Mouse (Mus musculus) limb, embryonic 12.5 days (tissue): ENCODE measurements around the gene Tmc8. TPM values are rescaled to one million over a fixed set of nuclear protein-coding genes. Genes with fewer than 3 reads are reported as not detected.
"Not testable (repeated sequence)": the region's sequence is repeated elsewhere in the genome, so short reads cannot be mapped to it uniquely, and the experiment has no call there.

ENCODE experiments used
- ATAC-seq: fragments of 200-750 bp; cut with Nextera tagmentation; 2 replicates; pipeline ENCODE4 v1.8.0; 2017; ENCODE audit warnings: low read depth, moderate TSS enrichment; ENCODE audit not compliant: insufficient number of reproducible peaks, insufficient read depth, low FRiP score, low TSS enrichment
- H3K27ac ChIP-seq: fragments of 300-500 bp; sonication (generic); 2 replicates; pipeline ENCODE4 v1.5.1; 2016; ENCODE audit warnings: mild to moderate bottlenecking, moderate library complexity
- H3K27me3 ChIP-seq: fragments of 300-500 bp; sonication (generic); 2 replicates; pipeline ENCODE4 v1.6.1; 2016; ENCODE audit warnings: mild to moderate bottlenecking, moderate library complexity
- H3K36me3 ChIP-seq: fragments of 300-500 bp; sonication (generic); 2 replicates; pipeline ENCODE4 v1.6.1; 2016; ENCODE audit warnings: mild to moderate bottlenecking, moderate library complexity
- H3K4me1 ChIP-seq: fragments of 300-500 bp; sonication (generic); replicated peaks from 2 replicates; pipeline ENCODE4 v1.6.1; 2016
- H3K4me2 ChIP-seq: fragments of 300-500 bp; sonication (generic); 2 replicates; pipeline ENCODE4 v1.6.1; 2016; ENCODE audit warnings: mild to moderate bottlenecking, moderate library complexity
- H3K4me3 ChIP-seq: fragments of 300-500 bp; sonication (generic); replicated peaks from 2 replicates; pipeline ENCODE4 v1.5.1; 2016; ENCODE audit warnings: mild to moderate bottlenecking
- H3K9ac ChIP-seq: fragments of 300-500 bp; sonication (generic); replicated peaks from 2 replicates; pipeline ENCODE4 v1.6.1; 2016; ENCODE audit warnings: mild to moderate bottlenecking, moderate library complexity
- H3K9me3 ChIP-seq: fragments of 300-500 bp; sonication (generic); 2 replicates; pipeline ENCODE4 v1.6.1; 2016; ENCODE audit warnings: mild to moderate bottlenecking, moderate library complexity
- WGBS: fragments of 180-500 bp; shearing (Covaris S2); methylation state at CpG from one replicate; pipeline ENCODE4 v1.1.7; 2016; 5-methylcytosine and 5-hydroxymethylcytosine counted together
- polyA plus RNA-seq: library from polyadenylated mRNA; unstranded; fragments of >200 nt; fragmentation: Nextera tagmentation; extraction: Ambion mirVana; gene quantifications from 2 replicates; pipeline ENCODE4 v1.2.1, GENCODE M21; 2016

Gene Tmc8
- polyA plus RNA-seq, 1 experiment from 2014 or later = 0.53 TPM

DNA sequence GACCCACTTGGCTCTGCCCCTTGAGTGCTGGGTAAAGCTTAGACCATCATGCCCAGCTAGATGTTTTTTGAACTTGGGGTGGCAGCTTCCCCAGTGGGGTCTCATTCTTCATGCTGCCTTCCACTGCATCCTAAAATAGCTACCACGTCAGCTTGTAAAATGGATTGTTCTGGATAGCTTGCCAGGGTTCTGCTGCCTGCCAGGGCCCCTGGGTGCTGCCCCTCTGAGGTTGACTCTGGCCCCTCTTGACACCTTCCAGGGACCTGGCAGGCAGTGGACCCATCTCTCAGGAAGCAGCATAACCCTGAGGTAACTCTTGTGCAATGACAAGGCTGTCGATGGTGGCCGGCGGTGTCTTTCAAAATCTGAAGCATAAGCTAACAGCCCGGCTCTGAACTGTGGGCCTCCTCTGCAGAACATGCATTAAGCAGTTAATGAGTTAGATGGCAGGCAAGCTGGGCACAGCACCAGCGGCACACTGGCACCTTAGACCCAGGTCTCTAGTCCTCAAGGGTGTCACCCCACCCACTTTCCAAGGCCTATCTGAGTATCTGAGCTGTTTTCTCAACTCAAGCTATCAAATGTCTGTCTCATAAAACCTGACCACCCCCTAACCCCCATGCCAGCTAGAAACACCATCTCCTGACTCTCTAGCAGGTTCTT, 33.0 kb downstream of the Tmc8 start:
- ATAC-seq = no peak
- Histone ChIP-seq H3K27me3 (no peaks in the 10 kb centered on the region), H3K9me3 (no peaks in the 10 kb centered on the region)

DNA sequence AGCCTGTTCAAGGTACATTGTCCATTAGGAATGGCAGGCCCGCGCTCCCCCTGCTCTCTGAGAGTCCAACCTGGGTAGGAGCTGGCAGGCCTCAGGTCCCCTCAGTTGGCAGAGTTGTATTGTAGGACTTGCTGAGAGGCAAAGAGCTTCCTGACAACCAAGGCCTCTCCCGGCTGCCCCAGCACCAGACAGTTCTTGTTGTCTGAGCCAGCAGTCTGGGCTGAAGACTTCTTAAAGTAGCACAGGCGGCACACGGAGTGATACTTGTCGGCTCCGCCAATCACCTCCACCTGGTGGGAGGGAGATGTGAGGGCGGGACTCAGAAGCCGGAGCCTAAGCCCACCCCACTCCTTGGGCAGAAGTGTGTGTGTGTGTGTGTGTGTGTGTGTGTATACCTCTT, 34.0 kb downstream of the Tmc8 start:
- H3K27ac ChIP-seq, H3K9me3 ChIP-seq, H3K27me3 ChIP-seq, ATAC-seq, H3K4me1 ChIP-seq, H3K4me2 ChIP-seq, H3K4me3 ChIP-seq, H3K9ac ChIP-seq: not testable (repeated sequence)
- peaks cover 91% of the 10 kb centered on the region for H3K36me3 ChIP-seq
- 79% methylated on average over 9 of the region's 9 CpGs for WGBS

More for the DNA sequence above, 33.0 kb downstream of the Tmc8 start:
- Histone ChIP-seq H3K27ac (no peak overlapping the region), H3K4me1 (peaks cover 20% of the 10 kb centered on the region), H3K9ac (no peak overlapping the region), H3K4me2 (no peak overlapping the region), H3K4me3 (no peak overlapping the region), H3K36me3 (peaks cover 81% of the 10 kb centered on the region)
- 95% methylated on average over 6 of the region's 6 CpGs for WGBS

DNA sequence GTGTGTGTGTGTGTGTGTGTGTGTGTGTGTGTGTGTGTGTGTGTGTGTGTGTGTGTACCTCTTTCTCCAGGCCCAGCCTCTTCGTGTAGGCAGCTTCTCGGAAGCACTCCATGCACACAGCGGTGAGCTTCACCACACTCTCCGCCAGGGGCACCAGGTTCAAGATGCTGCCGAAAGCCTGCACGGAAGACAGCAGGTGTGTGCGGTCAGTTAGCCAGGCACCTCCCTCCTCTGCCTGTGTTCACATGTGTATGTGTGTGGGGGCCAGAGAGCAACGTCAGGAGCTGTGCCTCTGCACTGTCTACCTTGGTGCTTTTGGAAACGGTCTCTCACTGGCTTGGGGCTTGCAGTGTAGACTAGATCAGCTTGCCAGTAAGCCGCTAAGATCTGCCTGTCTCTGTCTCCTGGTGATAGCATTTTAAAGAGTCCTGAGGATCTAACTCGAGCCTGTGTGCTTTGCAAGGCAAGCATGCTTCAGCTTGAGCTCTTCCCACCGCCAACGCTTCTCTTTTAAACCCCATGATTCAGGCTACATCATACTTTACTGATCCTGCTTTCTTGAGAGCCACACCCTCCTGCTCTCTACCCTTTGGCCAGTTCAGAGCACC, 34.6 kb downstream of the Tmc8 start:
- peaks cover 98% of the 10 kb centered on the region for H3K36me3 ChIP-seq

DNA sequence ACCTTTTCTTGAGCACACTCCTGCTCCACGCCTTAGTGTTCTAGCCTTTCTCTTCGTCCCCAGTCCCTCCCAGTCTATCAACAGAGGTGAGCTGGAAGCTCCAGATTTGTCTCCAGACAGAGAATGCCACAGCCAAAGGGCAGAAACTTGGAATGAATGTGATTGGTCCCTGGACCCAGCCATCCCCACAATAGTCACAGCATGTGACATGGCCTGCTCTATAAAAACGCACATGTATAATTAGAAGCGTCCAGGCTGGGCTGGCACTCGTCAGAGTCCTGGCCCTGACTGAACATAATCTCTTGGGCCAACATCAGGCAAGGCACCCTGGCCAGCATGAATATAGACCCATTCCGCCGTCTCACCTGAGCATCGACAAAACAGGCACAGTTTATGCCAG, 37.2 kb downstream of the Tmc8 start:
- no peaks in the 10 kb centered on the region for H3K27me3 ChIP-seq
- peaks cover 6% of the 10 kb centered on the region for H3K4me1 ChIP-seq
- 65% methylated on average over 8 of the region's 8 CpGs for WGBS
- H3K36me3 ChIP-seq = peaks cover 100% of the 10 kb centered on the region
- H3K4me3 ChIP-seq = no peak overlapping the region
- no peak overlapping the region for H3K4me2 ChIP-seq
- H3K27ac ChIP-seq = no peak overlapping the region
- ATAC-seq = no peak
- no peak overlapping the region for H3K9ac ChIP-seq
- no peaks in the 10 kb centered on the region for H3K9me3 ChIP-seq

More for the DNA sequence above, 34.6 kb downstream of the Tmc8 start:
- no peak for ATAC-seq
- Histone ChIP-seq H3K4me2 (no peak overlapping the region), H3K27ac (no peak overlapping the region), H3K27me3 (no peaks in the 10 kb centered on the region), H3K4me1 (peaks cover 4% of the 10 kb centered on the region; the same call in 1 of the 2 replicates), H3K9me3 (no peaks in the 10 kb centered on the region), H3K4me3 (no peak overlapping the region), H3K9ac (no peak overlapping the region)
- 85% methylated on average over 13 of the region's 13 CpGs for WGBS

DNA sequence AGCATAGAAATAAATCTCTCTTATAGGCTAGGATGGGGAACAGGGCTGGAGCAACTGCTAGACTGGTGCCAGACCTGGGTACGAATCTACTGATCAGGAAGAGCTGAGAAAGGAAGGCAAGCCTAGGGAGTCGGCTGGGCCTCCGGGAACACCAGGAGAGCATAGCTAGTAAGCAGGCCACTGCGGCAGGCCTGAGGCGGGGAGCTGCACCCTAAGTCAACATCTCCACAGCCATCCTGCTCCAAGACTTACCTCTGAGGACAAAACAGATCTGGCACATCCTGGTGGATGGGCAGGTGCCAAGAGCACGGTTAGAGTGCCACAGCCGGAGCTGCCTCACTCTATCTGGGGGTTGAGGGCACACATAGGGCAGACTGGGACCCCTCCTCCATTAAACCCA, 38.3 kb downstream of the Tmc8 start:
- no peaks in the 10 kb centered on the region for H3K27me3 ChIP-seq
- H3K9ac ChIP-seq = no peak overlapping the region
- H3K4me3 ChIP-seq = no peak overlapping the region
- 96% methylated on average over 7 of the region's 7 CpGs for whole genome bisulfite sequencing
- no peak for ATAC-seq
- H3K36me3 ChIP-seq = peaks cover 89% of the 10 kb centered on the region
- peaks cover 13% of the 10 kb centered on the region for H3K4me1 ChIP-seq
- H3K9me3 ChIP-seq = no peaks in the 10 kb centered on the region
- H3K4me2 ChIP-seq = no peak overlapping the region
- H3K27ac ChIP-seq = no peak overlapping the region

DNA sequence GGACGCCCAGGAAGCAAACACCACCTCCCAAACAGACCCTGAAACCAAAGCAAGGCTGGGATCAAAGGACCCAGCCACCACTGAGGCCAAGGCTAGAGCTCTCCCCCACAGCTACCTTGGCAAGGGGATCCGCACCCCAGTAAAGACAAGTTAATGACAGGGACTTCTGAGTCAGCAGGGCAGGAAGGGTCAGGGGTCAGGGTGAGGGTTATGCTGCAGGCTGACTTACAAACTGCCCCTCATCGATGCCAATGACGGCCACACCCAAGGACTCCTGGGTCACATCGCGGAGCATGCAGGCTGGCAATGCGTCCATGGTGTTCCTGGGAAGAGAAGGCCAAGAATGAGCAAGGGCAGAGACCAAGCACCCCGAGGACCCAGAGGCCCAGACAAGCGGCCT, 40.0 kb downstream of the Tmc8 start:
- 91% methylated on average over 9 of the region's 9 CpGs for WGBS
- Histone ChIP-seq H3K27me3 (no peaks in the 10 kb centered on the region), H3K9me3 (no peaks in the 10 kb centered on the region), H3K36me3 (peaks cover 72% of the 10 kb centered on the region), H3K9ac (no peak overlapping the region), H3K4me2 (no peak overlapping the region), H3K4me1 (peaks cover 22% of the 10 kb centered on the region), H3K27ac (no peak overlapping the region), H3K4me3 (no peak overlapping the region)
- ATAC-seq = no peak

DNA sequence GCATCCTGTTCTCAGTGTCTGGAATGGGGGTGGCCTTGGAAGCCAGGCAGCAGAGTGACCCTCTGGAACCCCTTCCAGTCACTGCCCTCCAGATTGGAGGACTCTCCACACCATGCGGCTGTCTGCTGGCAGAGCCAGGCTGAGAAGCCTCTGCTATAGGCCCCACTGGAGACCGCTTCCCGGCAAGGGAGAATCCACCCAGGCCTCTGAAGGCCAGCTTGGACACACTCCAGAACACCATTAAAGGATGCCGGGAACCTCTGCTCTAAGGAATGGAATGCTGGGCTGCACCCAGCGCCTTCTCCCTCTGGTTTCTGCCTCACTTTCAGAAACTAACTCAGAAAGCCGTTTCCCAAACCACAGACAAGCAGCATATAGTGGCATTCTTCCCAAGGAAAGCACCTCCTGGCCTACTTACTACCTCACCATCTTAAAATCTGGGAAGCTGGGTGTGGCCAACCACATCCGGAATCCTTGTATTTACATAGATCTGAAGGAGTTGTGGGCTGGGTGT, 40.9 kb downstream of the Tmc8 start:
- peaks cover 31% of the 10 kb centered on the region for H3K4me1 ChIP-seq
- H3K9ac ChIP-seq = no peak overlapping the region
- no peak overlapping the region for H3K4me2 ChIP-seq
- WGBS = 90% methylated on average over 7 of the region's 7 CpGs
- no peaks in the 10 kb centered on the region for H3K9me3 ChIP-seq
- ATAC-seq = no peak
- no peak overlapping the region for H3K4me3 ChIP-seq
- H3K27ac ChIP-seq = no peak overlapping the region
- peaks cover 63% of the 10 kb centered on the region for H3K36me3 ChIP-seq
- no peaks in the 10 kb centered on the region for H3K27me3 ChIP-seq

DNA sequence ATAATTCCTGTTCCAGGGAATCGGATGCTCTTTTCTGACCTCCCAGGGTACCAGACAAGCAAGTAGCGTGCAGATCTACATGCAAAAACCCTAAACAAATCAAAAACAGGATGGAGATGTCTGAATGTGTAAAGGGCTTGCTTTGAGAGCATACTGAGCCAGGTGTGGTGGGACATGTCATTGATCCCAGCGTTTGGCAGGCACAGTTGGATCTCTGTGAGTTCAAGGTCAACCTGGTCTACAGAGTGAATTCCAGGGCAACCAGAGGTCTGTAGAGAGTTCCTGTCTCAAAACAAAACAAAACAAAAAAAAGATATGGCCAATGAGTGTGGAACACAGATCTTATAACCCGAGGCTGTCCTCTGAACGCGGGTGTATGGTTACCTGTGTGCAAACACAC, 41.5 kb downstream of the Tmc8 start:
- peaks cover 37% of the 10 kb centered on the region for H3K4me1 ChIP-seq
- H3K27me3 ChIP-seq = no peaks in the 10 kb centered on the region
- peaks cover 57% of the 10 kb centered on the region for H3K36me3 ChIP-seq
- no peak overlapping the region for H3K27ac ChIP-seq
- H3K9ac ChIP-seq = no peak overlapping the region
- no peak overlapping the region for H3K4me2 ChIP-seq
- 93% methylated on average over 6 of the region's 6 CpGs for WGBS
- no peak overlapping the region for H3K4me3 ChIP-seq
- H3K9me3 ChIP-seq = no peaks in the 10 kb centered on the region
- no peak for ATAC-seq

DNA sequence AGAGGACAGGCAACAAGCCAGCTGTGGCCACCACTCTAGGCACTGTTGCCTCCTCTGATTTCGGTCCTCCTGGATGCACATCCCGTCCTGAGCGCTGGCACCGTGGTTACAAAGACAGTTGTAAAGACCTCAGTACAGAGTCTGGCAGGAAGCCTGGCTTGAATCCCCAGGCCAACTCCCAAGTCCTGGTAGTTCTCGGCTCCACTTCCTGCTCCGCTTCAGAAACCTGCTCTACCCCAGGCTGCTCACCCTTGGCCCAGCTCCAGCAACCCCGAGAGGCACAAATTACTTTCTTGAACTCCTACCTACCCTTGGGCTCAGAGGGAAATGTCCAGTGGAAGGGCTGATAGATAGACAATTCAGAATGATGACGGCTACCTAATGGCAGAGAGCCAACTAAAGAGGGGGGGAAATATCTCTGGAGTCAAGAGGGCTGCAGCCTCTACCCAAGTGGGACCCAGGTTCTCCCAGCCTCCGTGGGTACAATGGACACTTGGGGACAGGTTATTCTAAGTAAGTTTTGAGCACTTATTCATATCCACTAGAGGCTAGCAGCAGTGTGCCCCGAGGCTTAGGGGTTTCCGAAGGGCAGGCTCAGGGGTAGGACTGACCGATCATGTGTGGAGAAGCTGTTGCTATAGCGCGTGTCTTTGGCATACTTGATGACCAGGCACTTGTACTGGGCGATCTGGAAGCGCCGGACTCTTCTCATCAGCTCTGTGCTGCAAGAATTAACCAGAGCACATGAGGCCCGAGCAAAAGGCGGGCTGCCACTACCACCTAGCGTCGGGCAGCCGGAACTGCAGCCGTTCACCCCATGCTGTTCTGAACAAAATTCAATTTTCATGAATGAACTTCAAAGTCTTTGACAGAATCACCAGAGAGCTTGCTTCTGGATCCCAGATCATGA, 42.4 kb downstream of the Tmc8 start:
- Histone ChIP-seq H3K27ac (peak overlapping the region; percentile 97; the same call in 1 of the 2 replicates), H3K9me3 (no peaks in the 10 kb centered on the region), H3K36me3 (peaks cover 48% of the 10 kb centered on the region), H3K4me2 (peak overlapping the region; percentile 82), H3K4me1 (peaks cover 40% of the 10 kb centered on the region), H3K4me3 (peak overlapping the region; percentile 55), H3K9ac (peak overlapping the region; percentile 65), H3K27me3 (no peaks in the 10 kb centered on the region)
- no peak for ATAC-seq
- WGBS = 28% methylated on average over 23 of the region's 23 CpGs

DNA sequence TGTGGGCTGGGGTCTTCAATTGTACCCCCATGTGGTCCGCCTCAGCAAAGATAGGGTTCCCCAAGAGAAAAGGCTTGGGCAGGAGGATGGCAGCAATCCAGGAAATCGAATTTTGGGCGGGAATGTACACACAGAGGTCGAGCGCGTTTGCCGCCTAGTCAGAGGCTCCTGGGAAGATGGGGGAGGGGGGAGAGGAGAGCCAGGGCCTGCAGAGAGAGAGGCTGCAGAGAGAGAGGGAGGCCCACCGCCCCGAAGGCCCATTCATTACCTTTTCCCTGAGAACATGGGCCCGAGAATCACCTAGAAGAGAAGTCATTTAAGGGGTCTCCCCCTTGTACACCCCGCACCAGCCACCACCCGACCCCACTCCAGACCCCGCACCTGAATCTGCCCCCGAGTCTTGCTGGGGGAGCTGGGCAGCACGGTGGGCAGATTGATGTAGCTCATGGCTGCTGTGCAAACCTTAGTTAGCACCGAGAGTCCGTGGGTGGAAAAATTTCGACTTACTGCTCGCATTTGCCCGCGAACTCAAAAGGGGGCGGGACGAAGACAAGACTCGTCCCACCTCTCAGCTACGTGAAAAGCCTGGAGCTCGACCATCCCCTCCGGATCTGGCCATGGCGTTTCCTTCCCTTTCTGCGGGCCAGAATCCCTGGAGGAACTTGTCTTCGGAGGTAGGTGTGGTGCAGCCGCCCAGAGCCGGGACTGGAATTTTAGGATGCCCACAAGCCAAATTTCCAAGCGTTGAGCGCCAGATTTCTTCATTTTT, 43.6 kb downstream of the Tmc8 start, which contains the start of the genes Afmid and Tk1:
Afmid (plus strand) TSS at position 592 of the 769 bp plus-strand sequence.
Tk1 (minus strand) TSS at position 760 of the 769 bp plus-strand sequence.
- under 1% methylated on average over 34 of the region's 34 CpGs for WGBS
- Histone ChIP-seq H3K4me3 (peak within 1 kb of the TSS; percentile 55), H3K27me3 (no peaks in the 10 kb centered on the region), H3K9ac (peak within 1 kb of the TSS; percentile 65), H3K9me3 (no peaks in the 10 kb centered on the region), H3K4me1 (peaks cover 46% of the 10 kb centered on the region), H3K36me3 (peaks cover 36% of the 10 kb centered on the region), H3K4me2 (peak within 1 kb of the TSS; percentile 82), H3K27ac (peak within 1 kb of the TSS; percentile 97)
- peak; percentile 57 for ATAC-seq
